Mouse (Mus musculus) layer of hippocampus, adult 9-11 months (tissue): ENCODE data around the gene Itgb2.

Experiments
- DNase-seq: peaks from one replicate; pipeline ENCODE4 v3.0.0; 2022

Itgb2 gene

GRCm38 (mm10) chr10:77553285-77553684, 23.2 kb downstream of the Itgb2 start:
- DNase-seq: no peak

- no peak for DNase-seq
Observed at GRCm38 (mm10) chr10:77554918-77555317, 24.9 kb downstream of the Itgb2 start.

- DNase-seq: peak; percentile 48
Observed at GRCm38 (mm10) chr10:77556631-77557030, 26.6 kb downstream of the Itgb2 start.

GRCm38 (mm10) chr10:77557641-77558040, 27.6 kb downstream of the Itgb2 start:
- no peak for DNase-seq

GRCm38 (mm10) chr10:77560090-77560489, 30.0 kb downstream of the Itgb2 start:
- no peak for DNase-seq

GRCm38 (mm10) chr10:77560830-77561229, 30.8 kb downstream of the Itgb2 start:
- no peak for DNase-seq

- DNase-seq: no peak
Observed at GRCm38 (mm10) chr10:77561508-77561907, 31.5 kb downstream of the Itgb2 start.

- no peak for DNase-seq
Observed at GRCm38 (mm10) chr10:77565005-77565404, 35.0 kb downstream of the Itgb2 start.

GRCm38 (mm10) chr10:77566651-77567050, 36.6 kb downstream of the Itgb2 start:
- DNase-seq: peak; percentile 70

GRCm38 (mm10) chr10:77569481-77569880, 39.4 kb downstream of the Itgb2 start:
- no peak for DNase-seq

GRCm38 (mm10) chr10:77569973-77570658, 40.1 kb downstream of the Itgb2 start:
- DNase-seq: no peak

GRCm38 (mm10) chr10:77572225-77572624, 42.2 kb downstream of the Itgb2 start:
- DNase-seq: no peak

- no peak for DNase-seq
Observed at GRCm38 (mm10) chr10:77573162-77573561, 43.1 kb downstream of the Itgb2 start.

- DNase-seq: no peak
Observed at GRCm38 (mm10) chr10:77580027-77580920, 50.2 kb downstream of the Itgb2 start.

- DNase-seq: no peak
Observed at GRCm38 (mm10) chr10:77581023-77581407, 51.0 kb downstream of the Itgb2 start.

GRCm38 (mm10) chr10:77581408-77582284, 51.6 kb downstream of the Itgb2 start, which contains the start of gene Pttg1ip:
Gene Pttg1ip (plus strand): TSS chr10:77581720.
- DNase-seq: peak; percentile 97

GRCm38 (mm10) chr10:77582285-77582618, 52.2 kb downstream of the Itgb2 start:
- no peak for DNase-seq

- DNase-seq: no peak
Observed at GRCm38 (mm10) chr10:77583795-77584422, 53.9 kb downstream of the Itgb2 start.

- no peak for DNase-seq
Observed at GRCm38 (mm10) chr10:77586637-77587036, 56.6 kb downstream of the Itgb2 start.

GRCm38 (mm10) chr10:77587091-77587775, 57.2 kb downstream of the Itgb2 start:
- DNase-seq: no peak

- no peak for DNase-seq
Observed at GRCm38 (mm10) chr10:77588036-77588435, 58.0 kb downstream of the Itgb2 start.

GRCm38 (mm10) chr10:77589117-77589516, 59.1 kb downstream of the Itgb2 start:
- no peak for DNase-seq
